ENCODE assay signal across 11 mouse cellular contexts in the genomic region with DNA sequence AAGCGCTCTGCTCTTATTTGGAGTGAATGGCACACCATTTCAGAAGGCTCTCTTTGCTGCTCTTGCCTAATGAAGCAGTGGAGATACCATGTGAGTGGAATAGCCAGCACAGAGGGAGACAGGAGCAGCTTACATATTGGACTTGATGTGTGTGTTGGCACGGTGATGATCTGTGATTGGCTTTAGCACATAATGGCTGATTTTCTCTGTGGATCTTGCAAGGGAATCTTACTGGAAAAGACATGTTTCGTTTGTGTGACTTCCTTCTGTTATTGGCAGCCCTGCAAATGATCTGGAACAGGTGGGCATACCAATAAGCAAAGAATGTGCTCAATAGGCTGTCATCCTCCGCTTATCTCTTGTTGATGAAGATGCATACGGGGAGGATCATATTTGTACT.
"Had no signal": no experiment of that assay in that cellular context is flagged by ENCODE, and none has a peak within 500 bp of the region (broad histone marks: within the 10 kb centered on the region; RNA-seq: fewer than 3 reads in every experiment).

No protein-coding gene starts in this region.

- DNase-seq: kidney, postnatal 36 days; lung, adult 18-20 months; right cerebral cortex, adult 18-20 months; thymus, postnatal 4 days had no signal

- H3K4me3 ChIP-seq: limb, embryonic 13.5 days; midbrain, embryonic 12.5 days; myocyte; neural tube, embryonic 15.5 days had no signal

- H3K4me1 ChIP-seq: limb, embryonic 13.5 days; midbrain, embryonic 12.5 days had no signal

- H3K36me3 ChIP-seq: limb, embryonic 13.5 days; midbrain, embryonic 12.5 days; neural tube, embryonic 15.5 days had no signal

- H3K27me3 ChIP-seq: limb, embryonic 13.5 days; midbrain, embryonic 12.5 days; neural tube, embryonic 15.5 days had no signal

- H3K9ac ChIP-seq: limb, embryonic 13.5 days; liver, embryonic 14.5 days; midbrain, embryonic 12.5 days; neural tube, embryonic 15.5 days had no signal

- H3K27ac ChIP-seq: kidney, postnatal 0 days; limb, embryonic 13.5 days; liver, embryonic 14.5 days; midbrain, embryonic 12.5 days; neural tube, embryonic 15.5 days; stomach, postnatal 0 days had no signal

- H3K9me3 ChIP-seq: limb, embryonic 13.5 days; midbrain, embryonic 12.5 days; neural tube, embryonic 15.5 days had no signal

- H3K4me2 ChIP-seq: limb, embryonic 13.5 days; midbrain, embryonic 12.5 days; neural tube, embryonic 15.5 days had no signal
